ENCODE assay signal across 28 mouse cellular contexts in the genomic region with DNA sequence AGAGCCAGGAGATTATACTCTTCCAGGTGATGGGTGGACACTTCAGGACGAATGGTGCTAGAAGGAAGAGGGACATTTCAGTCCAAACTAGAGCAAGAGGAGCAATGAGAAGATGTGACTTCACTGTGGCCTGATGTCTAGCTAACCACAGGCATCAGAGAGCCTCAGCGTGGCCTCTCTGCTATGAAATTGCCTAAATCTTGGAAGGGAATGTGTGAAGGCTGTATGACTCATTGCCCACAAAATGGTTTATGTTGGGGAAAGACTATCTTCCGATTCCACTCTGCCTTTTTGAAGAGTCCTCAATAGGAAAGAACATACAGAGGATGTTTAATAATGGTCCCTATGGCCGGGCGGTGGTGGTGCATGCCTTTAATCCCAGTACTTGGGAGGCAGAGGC. TPM values are rescaled to one million over a fixed set of nuclear protein-coding genes. Genes with fewer than 3 reads are reported as not detected.
"Had no signal": no experiment of that assay in that cellular context is flagged by ENCODE, and none has a peak within 500 bp of the region (broad histone marks: within the 10 kb centered on the region; RNA-seq: fewer than 3 reads in every experiment).

No protein-coding gene starts in this region.

- DNase-seq: gastrocnemius, adult 2 months; gastrocnemius, postnatal 10 days; gastrocnemius, postnatal 25 days; heart, adult 18-20 months; heart, postnatal 10 days; heart, postnatal 4 days; kidney, adult 18-20 months; kidney, adult 8-10 months; kidney, postnatal 10 days; kidney, postnatal 25 days; kidney, postnatal 4 days had no signal

- H3K36me3 ChIP-seq: heart, embryonic 10.5 days; heart, embryonic 12.5 days; hindbrain, embryonic 10.5 days; hindbrain, embryonic 12.5 days; intestine, embryonic 15.5 days; limb, embryonic 13.5 days; limb, embryonic 15.5 days; liver, embryonic 12.5 days had no signal

- H3K27ac ChIP-seq: gastrocnemius, adult 2 months; heart, embryonic 10.5 days; hindbrain, embryonic 10.5 days; hindbrain, embryonic 12.5 days; hindbrain, embryonic 14.5 days; intestine, embryonic 15.5 days; layer of hippocampus, adult 2 months; limb, embryonic 13.5 days; limb, embryonic 15.5 days; liver, embryonic 12.5 days; liver, embryonic 14.5 days had no signal

- H3K4me2 ChIP-seq: heart, embryonic 12.5 days; hindbrain, embryonic 12.5 days; hindbrain, embryonic 14.5 days; intestine, embryonic 15.5 days; limb, embryonic 13.5 days; limb, embryonic 15.5 days; liver, embryonic 12.5 days had no signal

- H3K9ac ChIP-seq: heart, embryonic 12.5 days; hindbrain, embryonic 12.5 days; hindbrain, embryonic 14.5 days; intestine, embryonic 15.5 days; limb, embryonic 13.5 days; limb, embryonic 15.5 days; liver, embryonic 12.5 days; liver, embryonic 14.5 days had no signal

- H3K27me3 ChIP-seq: intestine, embryonic 15.5 days; limb, embryonic 13.5 days; limb, embryonic 15.5 days had no signal

- H3K9me3 ChIP-seq: heart, embryonic 10.5 days; heart, embryonic 12.5 days; hindbrain, embryonic 10.5 days; hindbrain, embryonic 12.5 days; intestine, embryonic 15.5 days; limb, embryonic 13.5 days; limb, embryonic 15.5 days; liver, embryonic 12.5 days had no signal

- H3K4me1 ChIP-seq: limb, embryonic 13.5 days; limb, embryonic 15.5 days had no signal

- H3K4me3 ChIP-seq: gastrocnemius, adult 2 months; heart, embryonic 10.5 days; heart, embryonic 12.5 days; hindbrain, embryonic 10.5 days; hindbrain, embryonic 12.5 days; intestine, embryonic 15.5 days; layer of hippocampus, adult 2 months; limb, embryonic 13.5 days; limb, embryonic 15.5 days; liver, embryonic 12.5 days had no signal

- ATAC-seq: hindbrain, embryonic 16.5 days; inflammation-experienced regulatory T-cells, adult 6 months; intestine, embryonic 15.5 days; intestine, postnatal 0 days; liver, embryonic 12.5 days had no signal

RNA-seq across cellular contexts. Expression of gene Myh3, which starts 1.3 kb away (rescaled TPM):
- total RNA-seq: granulocyte monocyte progenitor cell, adult 5-6 weeks; heart, postnatal 25 days; liver, adult 2 months had no signal
- polyA plus RNA-seq: liver, adult 2 months had no signal
